Mouse (Mus musculus): ENCODE data around the gene Gm14399. TPM values are rescaled to one million over a fixed set of nuclear protein-coding genes. Genes with fewer than 3 reads are reported as not detected.
"Not testable (repeated sequence)": the region's sequence is repeated elsewhere in the genome, so short reads cannot be mapped to it uniquely, and the experiment has no call there.

The Gm14399 gene
- total RNA-seq (2022) = 10 to 100 TPM in 2 of 4 experiments, 1 to 10 TPM in 2; 8.7 to 10.7 (median 9.8) TPM

DNA sequence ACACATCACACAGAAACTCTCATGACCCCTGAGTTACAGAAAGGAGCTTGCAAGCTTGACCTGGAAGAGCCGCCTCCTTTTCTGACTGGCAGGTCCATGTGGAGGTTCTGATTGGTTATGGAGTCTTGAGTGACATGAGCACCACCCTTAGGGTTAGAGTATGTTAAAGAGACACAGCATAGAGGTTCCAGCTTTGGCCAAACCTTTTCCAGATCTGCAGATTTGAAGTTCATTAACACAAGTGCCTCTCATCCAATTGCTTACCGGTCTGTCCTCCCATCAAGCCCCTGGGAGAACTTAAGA is at the start of gene Gm14399:
Gene Gm14399 (minus strand): TSS at position 20 of the 303 bp plus-strand sequence.
- not testable (repeated sequence) for DNase-seq (ENCODE audit: low spot score)

DNA sequence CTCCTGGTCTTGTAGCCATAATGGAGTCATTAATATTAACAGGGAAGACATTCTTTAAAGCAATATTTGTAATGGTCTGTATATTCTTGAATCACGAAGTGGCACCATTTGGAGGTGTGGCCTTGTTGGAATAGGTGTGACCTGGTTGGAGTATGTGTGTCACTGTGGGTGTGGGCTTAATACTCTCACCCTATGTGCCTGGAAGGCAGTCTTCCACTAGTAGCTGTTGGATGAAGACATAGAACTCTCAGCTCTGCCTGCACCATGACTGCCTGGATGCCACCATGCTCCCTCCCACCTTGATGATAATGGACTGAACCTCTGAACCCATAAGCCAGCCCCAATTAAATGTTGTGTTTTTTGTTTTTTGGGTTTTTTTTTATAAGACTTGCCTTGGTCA is 37.2 kb upstream of the Gm14399 start:
- DNase-seq (ENCODE audit: low spot score) = not testable (repeated sequence)

DNA sequence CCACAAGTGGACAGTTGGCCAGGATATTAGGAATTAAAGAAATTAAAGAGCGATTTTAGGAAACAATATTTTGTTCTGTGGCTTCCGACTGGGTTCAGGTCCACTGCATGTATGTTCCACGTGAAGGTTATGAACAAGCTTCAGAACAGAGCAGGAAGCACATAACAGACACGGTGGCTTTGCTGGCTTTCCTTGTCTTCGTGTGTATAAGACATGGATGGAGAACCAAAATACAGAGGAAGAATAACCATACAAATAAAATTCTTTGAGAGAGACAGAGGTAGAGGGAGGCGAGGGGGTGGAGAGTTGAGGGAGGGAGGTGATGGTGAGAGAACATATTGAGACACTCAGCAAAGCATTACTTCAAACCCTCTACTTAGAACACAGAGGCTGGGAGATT is 34.5 kb upstream of the Gm14399 start:
- no peak for DNase-seq (ENCODE audit: low spot score)

DNA sequence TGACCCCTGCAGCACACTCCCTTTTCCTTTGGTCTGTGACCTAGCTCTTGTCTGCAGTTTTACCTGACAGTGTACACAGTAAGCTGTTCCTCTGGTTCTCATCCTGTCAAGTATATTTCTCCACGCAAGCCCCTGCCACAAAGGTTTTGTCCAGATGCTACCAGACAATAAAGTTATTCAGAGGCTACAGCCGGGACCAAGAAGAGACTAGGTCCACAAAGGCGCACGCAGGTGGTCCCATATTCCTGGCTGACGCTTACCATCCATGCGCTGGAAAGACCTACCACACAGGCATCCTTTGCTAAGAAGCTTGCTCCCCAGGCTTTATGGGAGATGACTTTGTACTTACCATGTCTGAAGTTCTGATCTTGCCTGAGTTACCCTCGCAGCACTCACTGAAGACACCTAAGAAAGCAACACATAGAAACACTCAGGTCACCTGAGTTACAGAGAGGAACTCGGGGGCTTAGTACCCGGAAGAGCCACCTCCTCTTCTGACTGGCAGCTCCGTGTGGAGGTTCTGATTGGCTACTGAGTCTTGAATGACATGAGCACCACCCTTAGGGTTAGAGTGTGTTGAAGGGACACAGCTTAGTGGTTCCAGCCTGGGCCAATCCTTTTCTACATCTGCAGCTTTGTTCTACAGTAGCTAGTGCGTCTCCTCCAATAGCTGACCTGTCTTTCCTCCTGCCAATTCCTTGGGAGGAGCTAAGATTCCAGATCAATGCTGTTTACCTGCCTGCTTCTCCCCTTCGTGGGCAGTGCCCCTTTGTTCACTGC is 33.8 kb upstream of the Gm14399 start, which contains the start of gene Gm14443:
Gene Gm14443 (minus strand): TSS at position 471 of the 780 bp plus-strand sequence.
- not testable (repeated sequence) for DNase-seq (ENCODE audit: low spot score)

DNA sequence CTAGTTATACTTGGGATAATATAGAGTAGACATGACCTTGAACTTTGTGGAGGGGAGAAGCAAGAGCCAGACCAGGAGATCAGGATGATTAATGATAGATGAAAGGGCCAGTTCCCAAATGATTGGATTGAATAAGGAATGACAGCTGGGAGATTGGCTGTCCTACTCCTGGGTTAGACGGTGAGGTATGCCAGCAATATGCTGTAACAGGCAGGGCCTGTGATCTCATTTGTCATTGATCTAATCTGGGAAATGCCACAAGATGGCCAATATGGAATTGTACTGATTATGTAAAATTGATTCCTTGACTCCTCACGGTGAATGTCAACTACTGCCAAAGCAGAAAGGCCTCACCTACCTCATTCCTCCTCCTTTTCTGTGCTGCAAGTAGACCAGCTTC is 32.2 kb upstream of the Gm14399 start:
- not testable (repeated sequence) for DNase-seq (ENCODE audit: low spot score)

DNA sequence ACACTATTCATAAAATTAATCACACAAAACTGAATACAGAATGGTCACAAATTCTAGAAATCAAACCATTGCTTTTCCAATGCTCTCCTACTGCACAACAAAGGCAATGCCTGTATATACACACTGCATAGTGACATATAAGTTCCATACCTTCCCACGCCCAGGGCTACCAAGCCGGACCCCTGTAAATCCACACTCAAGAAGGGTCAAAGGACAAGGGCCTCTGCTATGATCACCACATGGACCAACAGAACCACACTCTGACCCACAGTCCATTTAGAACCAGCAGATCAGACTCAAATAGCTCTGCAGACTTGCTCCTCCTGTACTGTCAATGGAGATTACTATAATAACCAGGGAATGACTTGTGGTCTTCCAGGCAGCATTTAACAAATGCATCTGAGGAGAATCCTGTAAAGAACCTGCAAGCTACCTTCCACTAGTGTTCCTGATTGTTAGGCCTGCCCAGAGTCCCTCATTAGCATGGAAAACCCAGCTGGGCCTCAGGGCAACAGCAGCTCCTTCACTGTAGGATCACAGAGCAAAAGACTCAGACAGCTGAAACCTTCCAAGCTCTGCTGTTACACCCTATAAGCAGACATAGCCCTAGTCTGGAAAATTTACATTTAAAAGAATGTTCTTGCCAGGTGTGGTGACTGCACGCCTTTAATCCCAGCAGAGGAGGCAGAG is 31.2 kb upstream of the Gm14399 start:
- not testable (repeated sequence) for DNase-seq (ENCODE audit: low spot score)

DNA sequence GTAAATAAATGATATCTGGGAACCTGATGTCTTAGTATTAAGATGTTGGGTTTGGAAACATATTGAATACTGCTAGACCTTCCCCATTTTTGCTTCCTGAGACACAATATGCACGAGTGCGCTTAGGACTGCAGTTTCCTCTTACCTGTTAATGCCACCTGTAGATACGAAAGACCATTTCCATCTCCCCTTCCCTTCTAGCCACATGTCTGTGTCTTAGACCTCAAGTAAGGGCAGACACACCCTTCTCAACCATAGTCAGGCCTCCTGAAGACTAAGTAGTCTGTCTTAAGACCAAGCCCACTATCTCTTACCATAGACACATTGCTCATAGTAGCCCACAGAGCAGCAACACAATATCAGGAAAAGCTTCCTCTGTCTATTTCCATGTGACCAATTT is 30.3 kb upstream of the Gm14399 start:
- no peak for DNase-seq (ENCODE audit: low spot score)

DNA sequence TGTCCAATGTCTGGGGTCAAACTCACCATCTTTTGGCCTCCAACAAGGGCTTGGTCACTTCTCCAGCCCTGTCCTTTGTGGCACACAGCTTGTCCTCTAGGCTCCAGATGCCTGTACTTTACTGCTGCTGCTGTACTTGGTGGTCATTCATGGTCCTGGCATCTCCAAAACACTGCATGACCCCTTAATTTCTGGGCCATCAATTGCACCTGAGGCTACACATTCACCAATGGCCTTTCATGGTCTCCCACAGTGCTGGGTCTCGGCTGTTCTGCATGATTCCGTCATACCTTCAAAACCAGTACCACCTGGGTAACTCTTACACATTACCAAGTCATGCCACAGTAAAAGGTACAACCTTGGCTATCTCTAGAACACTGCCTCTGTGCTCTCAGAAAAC is 25.1 kb upstream of the Gm14399 start:
- not testable (repeated sequence) for DNase-seq (ENCODE audit: low spot score)

DNA sequence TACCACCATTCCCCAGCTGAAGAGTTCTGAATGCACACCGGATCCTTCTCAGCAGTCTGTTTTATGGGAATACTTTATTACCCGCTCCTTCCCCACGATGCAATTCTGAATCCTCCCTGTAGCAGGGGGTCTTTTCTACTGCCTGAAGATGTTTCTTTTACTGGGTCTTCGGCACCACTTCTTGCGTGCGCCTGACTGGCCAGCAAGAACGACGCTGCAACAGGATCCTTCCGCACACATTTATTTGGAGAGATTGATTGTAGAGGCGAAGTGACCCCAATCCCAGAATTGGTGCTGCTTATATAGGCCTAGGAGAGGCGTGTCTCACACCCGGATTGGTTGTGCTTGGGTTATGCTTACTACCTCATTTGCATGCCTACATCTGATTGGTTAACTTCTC is 23.3 kb upstream of the Gm14399 start:
- not testable (repeated sequence) for DNase-seq (ENCODE audit: low spot score)

DNA sequence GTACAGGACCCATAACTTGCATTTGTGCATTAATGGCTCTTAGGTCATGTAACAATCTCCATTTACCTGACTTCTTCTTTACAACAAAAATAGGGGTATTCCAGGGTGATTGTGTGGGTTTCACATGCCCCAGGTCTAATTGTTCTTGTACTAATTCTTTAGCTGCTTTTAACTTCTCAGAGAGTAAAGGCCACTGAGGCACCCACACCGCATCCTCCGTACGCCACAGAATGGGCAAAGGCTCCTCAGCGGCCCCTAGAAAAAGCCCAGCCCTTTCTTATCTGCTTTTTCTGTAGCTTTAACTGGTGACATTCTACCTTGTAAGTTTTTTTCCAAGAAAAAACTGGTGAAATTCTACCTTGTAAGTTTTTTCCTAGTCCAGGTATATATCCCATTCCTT is 19.6 kb upstream of the Gm14399 start:
- not testable (repeated sequence) for DNase-seq (ENCODE audit: low spot score)

DNA sequence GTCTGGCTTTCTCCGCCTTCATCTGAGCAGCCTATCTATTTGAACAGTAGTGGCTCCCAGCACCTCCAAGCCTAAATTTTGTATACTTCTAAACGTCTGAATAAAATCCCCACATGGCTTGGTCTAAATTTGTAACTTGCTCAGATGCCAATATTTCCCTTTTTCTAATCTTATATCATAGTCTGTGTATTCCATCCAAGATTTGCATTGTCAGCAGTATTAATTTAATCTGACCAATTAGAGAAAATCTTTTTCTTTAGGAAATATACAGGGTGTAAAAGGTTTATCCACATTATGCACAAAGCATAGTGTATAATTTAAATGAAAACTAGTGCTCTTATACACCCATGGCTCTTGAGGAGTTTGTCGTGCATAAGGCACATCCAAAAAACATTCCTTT is 16.8 kb upstream of the Gm14399 start:
- DNase-seq (ENCODE audit: low spot score) = no peak

DNA sequence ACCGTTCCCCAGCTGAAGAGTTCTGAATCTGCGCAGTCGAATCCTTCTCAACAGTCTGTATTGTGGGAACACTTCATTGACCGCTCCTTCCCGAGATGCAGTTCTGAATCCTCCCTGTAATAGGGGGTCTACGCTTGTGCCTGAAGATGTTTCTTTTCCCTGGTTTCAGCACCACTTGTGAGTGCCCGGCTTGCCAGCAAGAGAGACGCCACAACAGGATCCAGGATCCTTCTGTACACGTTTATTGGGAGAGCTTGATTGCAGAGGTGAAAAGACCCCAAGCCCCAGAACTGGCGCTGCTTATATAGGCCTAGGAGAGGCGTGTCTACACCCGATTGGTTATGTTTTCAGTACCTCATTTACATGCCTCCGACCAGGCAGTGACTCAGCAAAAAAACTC is 14.9 kb upstream of the Gm14399 start:
- DNase-seq (ENCODE audit: low spot score) = no peak

DNA sequence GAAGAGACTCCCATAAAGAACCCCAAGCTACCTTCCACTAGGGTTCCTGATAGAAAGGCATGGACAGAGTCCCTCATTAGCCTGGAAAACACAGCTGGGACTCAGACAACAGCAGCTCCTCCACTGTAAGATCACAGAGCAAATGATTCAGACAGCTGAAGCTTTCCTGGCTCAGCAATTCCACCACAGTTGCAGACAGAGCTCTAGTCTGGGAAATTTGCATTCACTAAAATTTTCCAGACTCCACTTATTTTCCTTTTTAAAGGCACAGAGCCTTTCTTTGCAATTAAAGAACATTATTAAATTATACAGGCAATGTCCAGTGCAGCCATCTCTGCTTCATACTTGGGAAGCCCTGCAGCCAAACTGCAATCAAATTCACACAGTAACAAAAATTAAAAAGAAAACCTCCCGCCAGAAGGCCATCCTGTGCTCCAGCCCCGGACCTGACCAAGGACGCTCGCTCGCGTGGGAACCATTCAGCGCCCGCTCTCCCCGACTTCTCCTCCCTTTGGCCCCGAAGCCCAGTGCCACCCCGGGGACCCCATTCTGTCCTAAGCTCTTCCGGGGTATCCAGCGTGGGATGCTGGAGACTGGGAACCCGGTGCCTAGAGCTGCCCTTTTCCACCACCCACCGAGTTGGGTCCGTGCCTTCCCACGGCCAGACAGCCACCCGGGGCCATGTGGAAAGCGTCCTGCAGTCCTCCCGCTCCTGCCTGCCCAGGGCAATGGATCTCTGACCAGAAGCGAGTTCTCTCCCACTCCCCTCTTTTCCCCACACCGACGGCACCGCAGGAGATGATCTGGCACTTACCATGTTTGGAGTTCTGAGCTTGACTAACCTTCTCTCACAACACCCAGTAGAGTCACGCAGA is 457 bp downstream of the Gm14399 start:
- peak; percentile 19 for DNase-seq (ENCODE audit: low spot score)

DNA sequence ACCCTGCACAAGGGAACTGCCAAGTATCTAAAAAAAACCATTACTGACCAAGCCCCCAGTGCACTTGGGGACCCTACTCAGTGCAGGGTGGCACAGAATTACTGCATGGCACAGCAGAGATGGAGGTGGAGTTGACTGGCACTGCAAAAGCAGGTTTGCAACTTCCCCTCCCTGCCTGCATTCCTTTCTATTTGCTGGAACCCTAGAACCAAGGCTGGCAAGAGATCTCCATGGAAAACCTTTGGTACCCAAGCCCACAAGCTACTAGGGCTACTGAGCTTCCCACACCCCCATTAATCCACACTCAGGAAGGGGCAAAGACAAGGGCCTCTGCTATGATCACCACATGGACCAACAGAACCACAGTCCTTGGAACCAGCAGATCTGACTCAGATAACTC is 1.2 kb downstream of the Gm14399 start:
- not testable (repeated sequence) for DNase-seq (ENCODE audit: low spot score)

Other genes with a start within 250 kb of the Gm14399 start
- gene Gm14444, start 131.8 kb downstream of the Gm14399 start, total RNA-seq (2022) = 1 to 10 TPM in 2 of 4 experiments, under 1 TPM in 2; 0.65 to 1.3 (median 0.95) TPM
- gene Gm14393, start 74.2 kb downstream of the Gm14399 start, total RNA-seq (2022) = 1 to 10 TPM in 2 of 4 experiments, under 1 TPM in 2; 0.72 to 1.3 (median 0.98) TPM
- under 1 TPM; 0.23 to 1.00 (median 0.47) TPM for gene Gm14443, start 33.9 kb upstream of the Gm14399 start, total RNA-seq (2022)
- 10 to 100 TPM; 63.4 to 73.1 (median 66.0) TPM for gene Gm14391, start 64.9 kb upstream of the Gm14399 start, total RNA-seq (2022)
- gene Gm14440, start 133.1 kb upstream of the Gm14399 start, total RNA-seq (2022) = 10 to 100 TPM in 1 of 4 experiments, 1 to 10 TPM in 2, not detected in 1; 7.8 to 14.3 (median 8.5) TPM
- gene Gm4631, start 196.2 kb upstream of the Gm14399 start, total RNA-seq (2022) = 10 to 100 TPM; 41.7 to 51.9 (median 45.0) TPM
- 10 to 100 TPM; 34.9 to 58.6 (median 47.9) TPM for gene Zfp968, start 230.4 kb upstream of the Gm14399 start, total RNA-seq (2022)

Data from heart, adult 8-10 months (tissue).